20 mouse cellular contexts compared by ENCODE assay signal in genomic region chr12:9419311-9419710, GRCm38 (mm10).
"Had no signal": no experiment of that assay in that cellular context is flagged by ENCODE, and none has a peak within 500 bp of the region (broad histone marks: within the 10 kb centered on the region; RNA-seq: fewer than 3 reads in every experiment).

No protein-coding gene starts in this region.

- H3K27ac ChIP-seq: layer of hippocampus, adult 2 months; liver, embryonic 13.5 days; neural tube, embryonic 12.5 days; neural tube, embryonic 15.5 days; stomach, postnatal 0 days had no signal

- H3K36me3 ChIP-seq: liver, embryonic 13.5 days; neural tube, embryonic 12.5 days; neural tube, embryonic 15.5 days had no signal

- H3K9me3 ChIP-seq: liver, embryonic 13.5 days; neural tube, embryonic 12.5 days; neural tube, embryonic 15.5 days had no signal

- H3K4me1 ChIP-seq: liver, embryonic 13.5 days; megakaryocyte, embryonic 14.5 days; neural tube, embryonic 12.5 days; neural tube, embryonic 15.5 days had no signal

- H3K27me3 ChIP-seq: liver, embryonic 13.5 days; megakaryocyte, embryonic 14.5 days; neural tube, embryonic 12.5 days; neural tube, embryonic 15.5 days had no signal

- H3K4me3 ChIP-seq: layer of hippocampus, adult 2 months; liver, embryonic 13.5 days; megakaryocyte, embryonic 14.5 days; neural tube, embryonic 12.5 days; neural tube, embryonic 15.5 days had no signal

- H3K9ac ChIP-seq: liver, embryonic 13.5 days; neural tube, embryonic 12.5 days; neural tube, embryonic 15.5 days had no signal

- ATAC-seq: inflammation-experienced regulatory T-cells, adult 6 months; lung, postnatal 0 days had no signal

- H3K4me2 ChIP-seq: liver, embryonic 13.5 days; midbrain, embryonic 11.5 days; neural tube, embryonic 12.5 days; neural tube, embryonic 15.5 days had no signal

- DNase-seq: kidney, adult 11 months; kidney, postnatal 10 days; layer of hippocampus, adult 9-11 months; liver, embryonic 13.5 days; lung, adult 2 months; lung, postnatal 36 days; midbrain, embryonic 14.5 days; right cerebral cortex, adult 18-20 months; right cerebral cortex, postnatal 14 days; right cerebral cortex, postnatal 4 days; thymus, adult 2 months; thymus, postnatal 25 days had no signal
